Mouse (Mus musculus): ENCODE measurements around the gene Nudt16.
A peak's percentile ranks its signal among the peaks of the same experiment; 100 is the strongest.
"Not testable (repeated sequence)": the region's sequence is repeated elsewhere in the genome, so short reads cannot be mapped to it uniquely, and the experiment has no call there.

Nudt16 gene

GRCm38 (mm10) chr9:105131253-105132001 lies at the start of gene Nudt16:
Gene Nudt16 (minus strand): TSS chr9:105131824.
- peak; percentile 84 for DNase-seq (ENCODE audit: low spot score)

- no peak for DNase-seq (ENCODE audit: low spot score)
These were observed 13.4 kb upstream of the Nudt16 start, which contains the start of gene 1700080E11Rik for GRCm38 (mm10) chr9:105144992-105145391. Gene 1700080E11Rik (minus strand): TSS chr9:105145092.

- no peak for DNase-seq (ENCODE audit: low spot score)
These were observed 7.6 kb upstream of the Nudt16 start for GRCm38 (mm10) chr9:105139204-105139603.

- no peak for DNase-seq (ENCODE audit: low spot score)
These were observed 4.8 kb upstream of the Nudt16 start for GRCm38 (mm10) chr9:105136404-105136803.

GRCm38 (mm10) chr9:105134536-105134935 lies 2.9 kb upstream of the Nudt16 start:
- no peak for DNase-seq (ENCODE audit: low spot score)

GRCm38 (mm10) chr9:105132002-105132367 lies 361 bp upstream of the Nudt16 start:
- DNase-seq (ENCODE audit: low spot score): no peak

- no peak for DNase-seq (ENCODE audit: low spot score)
These were observed 1.3 kb downstream of the Nudt16 start for GRCm38 (mm10) chr9:105130331-105130730.

- DNase-seq (ENCODE audit: low spot score): not testable (repeated sequence)
These were observed 6.4 kb downstream of the Nudt16 start for GRCm38 (mm10) chr9:105125206-105125605.

- no peak for DNase-seq (ENCODE audit: low spot score)
These were observed 27.7 kb downstream of the Nudt16 start for GRCm38 (mm10) chr9:105103893-105104292.

- DNase-seq (ENCODE audit: low spot score): no peak
These were observed 29.7 kb downstream of the Nudt16 start for GRCm38 (mm10) chr9:105101911-105102310.

GRCm38 (mm10) chr9:105100807-105101570 lies 30.6 kb downstream of the Nudt16 start:
- no peak for DNase-seq (ENCODE audit: low spot score)

GRCm38 (mm10) chr9:105080246-105080645 lies 51.4 kb downstream of the Nudt16 start:
- no peak for DNase-seq (ENCODE audit: low spot score)

All from MN1 (cell line).